Mouse (Mus musculus) thymus, postnatal 4 days (tissue): ENCODE results near the gene Khdc4.
"Not testable (repeated sequence)": the region's sequence is repeated elsewhere in the genome, so short reads cannot be mapped to it uniquely, and the experiment has no call there.

Source experiments
- DNase-seq: peaks from one replicate; pipeline ENCODE4 v3.0.0; 2021

Gene Khdc4

DNA sequence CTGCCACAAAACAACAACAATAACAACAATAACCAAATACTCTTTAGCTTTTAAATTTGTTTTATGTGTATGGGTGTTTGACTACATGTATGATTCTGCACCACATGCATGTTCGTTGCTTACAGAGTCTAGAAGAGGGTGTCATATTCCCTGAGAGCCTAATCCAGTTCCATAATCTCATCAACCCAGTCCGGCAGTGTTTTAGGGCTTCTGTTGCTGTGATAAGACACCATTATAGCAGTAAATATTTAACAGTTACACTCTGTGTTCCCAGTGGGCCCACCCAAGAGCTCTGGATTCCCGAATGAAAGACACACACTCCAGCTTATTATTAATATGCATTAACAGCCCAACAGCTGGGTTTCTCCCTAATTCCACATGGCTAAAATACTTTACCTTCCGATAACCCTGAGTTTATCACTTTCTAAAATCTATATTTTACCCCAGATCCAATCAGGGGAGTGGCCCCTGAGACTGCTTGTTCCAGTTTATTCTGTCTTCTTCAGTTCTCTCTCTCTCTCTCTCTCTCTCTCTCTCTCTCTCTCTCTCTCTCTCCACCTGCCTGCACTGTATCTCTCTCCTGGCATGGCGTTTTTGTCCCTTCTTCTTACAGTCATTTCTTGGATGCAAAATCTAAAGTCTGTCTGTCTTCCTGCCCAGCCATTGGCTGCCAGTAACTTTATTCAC, 27.0 kb upstream of the Khdc4 start:
- DNase-seq = no peak

- DNase-seq = no peak
These were observed 25.8 kb upstream of the Khdc4 start for GRCm38 (mm10) chr3:88659798-88660197.

DNA sequence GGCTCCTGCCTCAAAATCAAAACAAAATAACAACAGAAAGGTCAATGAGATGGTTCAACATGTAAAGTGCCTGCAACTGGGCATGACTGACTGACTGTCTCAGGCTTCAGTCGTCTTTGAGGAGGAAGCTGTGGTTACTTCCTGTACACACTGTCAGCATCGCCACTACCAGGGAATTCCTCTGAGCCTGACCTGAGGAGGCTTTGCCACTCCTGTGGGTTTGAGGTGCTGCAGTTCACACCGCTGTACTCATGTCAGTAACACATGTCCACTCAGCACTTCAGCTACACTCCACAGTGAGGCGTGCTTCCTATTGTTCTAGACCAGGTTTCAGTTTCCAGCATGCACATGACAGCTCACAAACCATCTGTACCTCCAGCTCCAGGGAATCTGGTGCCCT, 21.5 kb upstream of the Khdc4 start:
- no peak for DNase-seq

- peak; percentile 53 for DNase-seq
These were observed 8.2 kb upstream of the Khdc4 start for GRCm38 (mm10) chr3:88677399-88677798.

DNA sequence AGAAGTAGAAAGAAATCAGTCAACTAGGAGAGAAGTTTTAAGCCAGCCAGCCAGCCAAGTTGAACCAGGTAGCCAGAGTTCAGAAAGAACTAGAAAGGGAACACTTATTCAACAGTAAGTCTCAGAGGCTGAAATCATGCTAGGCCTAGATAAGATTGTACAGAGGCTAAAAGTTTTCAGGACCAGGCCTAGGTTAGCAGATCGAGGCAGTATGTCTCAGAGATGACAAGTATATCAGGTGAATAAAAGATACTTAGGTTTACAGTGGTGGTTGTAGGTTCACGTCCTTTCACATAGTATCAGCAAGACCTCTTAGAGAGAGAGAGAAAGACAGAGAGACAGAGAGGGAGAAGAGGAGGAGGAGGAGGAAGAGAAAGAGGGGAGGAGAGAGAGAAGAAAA, 1.8 kb upstream of the Khdc4 start:
- no peak for DNase-seq

GRCm38 (mm10) chr3:88684236-88684979, 1.2 kb upstream of the Khdc4 start:
- DNase-seq = no peak

GRCm38 (mm10) chr3:88685958-88686451, 402 bp downstream of the Khdc4 start:
- DNase-seq = peak; percentile 64

GRCm38 (mm10) chr3:88686734-88687611, 1.4 kb downstream of the Khdc4 start:
- DNase-seq = no peak

DNA sequence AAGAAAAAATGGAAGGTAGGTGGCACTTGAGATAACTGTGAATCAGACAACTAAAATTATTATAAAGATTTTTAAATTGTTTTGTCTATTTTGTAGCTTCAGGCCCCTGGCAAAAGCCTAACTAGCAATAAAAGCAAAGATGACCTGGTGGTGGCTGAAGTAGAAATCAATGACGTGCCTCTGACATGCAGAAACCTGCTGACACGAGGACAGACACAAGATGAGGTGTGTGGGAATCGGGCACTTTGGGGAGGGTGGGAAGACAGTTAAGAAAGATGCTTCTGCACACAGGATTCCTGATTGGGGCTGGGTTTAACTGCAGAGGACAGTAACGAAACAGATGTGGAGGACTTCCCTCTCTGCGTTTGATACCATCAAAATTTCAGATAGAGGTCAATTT, 3.5 kb downstream of the Khdc4 start:
- no peak for DNase-seq

GRCm38 (mm10) chr3:88695545-88695944, 9.9 kb downstream of the Khdc4 start:
- no peak for DNase-seq

GRCm38 (mm10) chr3:88698051-88698450, 12.4 kb downstream of the Khdc4 start:
- DNase-seq = no peak

GRCm38 (mm10) chr3:88698834-88699233, 13.2 kb downstream of the Khdc4 start:
- no peak for DNase-seq

- DNase-seq = no peak
These were observed 14.6 kb downstream of the Khdc4 start for GRCm38 (mm10) chr3:88700247-88700646.

DNA sequence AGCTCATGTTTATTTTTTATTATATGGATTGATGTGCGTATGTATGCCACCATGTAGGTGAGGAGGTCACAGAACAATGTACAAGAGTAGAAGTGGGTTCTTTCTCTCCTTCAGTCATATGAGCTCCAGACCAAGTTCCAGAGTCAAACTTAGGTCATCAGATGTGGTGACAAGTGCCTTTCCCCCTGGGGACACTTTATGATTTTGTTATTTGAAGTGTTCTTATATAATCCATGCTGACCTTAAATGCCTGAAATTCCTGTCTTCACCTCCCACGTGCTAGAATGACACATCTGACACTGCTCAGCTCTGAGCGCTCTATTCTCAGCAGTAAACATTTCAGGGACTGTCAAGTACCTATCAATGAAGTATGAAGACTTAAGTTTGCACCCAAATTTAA, 15.6 kb downstream of the Khdc4 start:
- no peak for DNase-seq

GRCm38 (mm10) chr3:88713709-88714108, 28.1 kb downstream of the Khdc4 start:
- no peak for DNase-seq

DNA sequence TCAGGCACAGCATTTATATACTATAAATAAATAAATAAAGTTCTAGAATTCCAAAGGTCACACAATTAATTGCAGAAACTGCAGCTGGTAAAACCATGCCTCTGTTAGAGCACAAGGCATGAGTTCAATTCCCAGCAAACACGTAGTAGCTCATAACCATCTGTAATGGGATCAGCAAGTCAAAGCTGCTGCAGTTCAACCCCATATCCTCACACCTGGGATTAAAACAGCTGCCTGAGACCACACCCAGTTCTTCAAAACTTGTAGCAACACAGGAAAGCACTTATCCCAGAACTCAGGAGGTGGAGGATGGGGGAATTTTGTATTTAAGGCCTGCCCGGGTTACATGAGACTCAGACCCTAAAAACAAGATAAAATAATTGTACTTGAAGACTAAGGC, 29.1 kb downstream of the Khdc4 start:
- no peak for DNase-seq

- not testable (repeated sequence) for DNase-seq
These were observed 30.1 kb downstream of the Khdc4 start for GRCm38 (mm10) chr3:88715716-88716115.

DNA sequence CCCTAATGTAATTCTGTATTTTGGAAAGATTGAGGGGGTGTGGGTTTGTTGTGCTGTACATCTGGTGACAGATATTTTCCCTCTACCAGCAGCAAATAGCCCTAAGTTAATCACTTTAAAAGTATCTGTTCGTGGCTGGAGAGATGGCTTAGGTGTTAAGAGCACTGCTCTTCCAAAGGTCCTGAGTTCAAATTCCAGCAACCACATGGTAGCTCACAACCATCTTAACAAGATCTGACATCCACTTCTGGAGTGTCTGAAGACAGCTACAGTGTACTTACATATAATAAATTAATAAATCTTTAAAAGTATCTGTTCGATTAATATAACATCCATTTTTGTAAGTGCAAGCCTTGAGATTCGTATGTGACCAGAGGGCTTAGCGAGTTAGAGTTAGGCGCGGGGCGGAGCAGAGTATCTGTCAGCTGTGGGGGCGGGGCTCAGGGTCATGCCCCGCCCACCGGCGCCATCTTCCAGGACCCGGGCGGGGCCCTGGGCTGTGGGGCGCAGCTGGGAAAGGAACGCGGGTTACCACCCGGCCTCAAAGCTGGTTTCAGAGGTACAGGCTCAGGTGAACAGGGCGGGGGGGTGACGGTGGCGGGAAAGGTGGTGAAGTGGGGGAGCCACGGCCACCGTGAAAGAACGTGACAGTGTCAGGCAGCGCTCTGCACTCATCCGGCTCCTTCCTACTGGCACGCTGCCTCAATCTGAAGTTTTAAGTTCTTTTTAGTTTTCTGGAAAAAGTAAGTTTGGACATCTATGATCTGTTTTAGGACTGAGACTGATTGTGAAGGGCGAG, 31.0 kb downstream of the Khdc4 start, which contains the start of gene Rit1:
Gene Rit1, plus strand, starts transcription at position 440 of the 799 bp plus-strand sequence.
- DNase-seq = peak; percentile 94

DNA sequence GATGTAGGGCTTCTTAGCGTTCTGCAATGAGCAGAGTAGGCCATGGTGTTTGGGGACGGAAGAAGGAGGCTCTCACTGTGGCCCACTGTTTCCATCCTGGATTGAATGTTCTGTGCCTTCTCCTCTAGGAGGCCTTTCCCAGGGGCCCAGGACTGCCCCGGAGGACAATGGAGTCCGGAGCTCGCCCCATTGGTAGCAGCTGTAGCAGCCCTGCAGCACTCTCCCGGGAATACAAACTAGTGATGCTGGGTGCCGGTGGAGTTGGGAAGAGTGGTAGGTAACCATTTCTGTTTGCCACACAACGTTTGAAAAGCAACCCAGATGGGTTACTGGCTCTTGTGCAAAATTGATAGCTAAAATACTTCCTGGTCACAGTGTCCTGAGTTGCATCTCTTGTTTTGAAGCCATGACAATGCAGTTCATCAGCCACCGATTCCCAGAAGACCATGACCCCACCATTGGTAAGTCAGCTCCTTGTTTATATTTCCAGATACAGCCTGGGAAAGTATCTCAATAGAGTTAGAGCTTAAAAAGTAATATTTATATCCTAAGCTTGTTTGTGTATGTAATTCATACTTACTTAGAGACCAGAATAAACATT, 31.7 kb downstream of the Khdc4 start:
- DNase-seq = no peak

- no peak for DNase-seq
These were observed 32.2 kb downstream of the Khdc4 start for GRCm38 (mm10) chr3:88717831-88718230.

- DNase-seq = no peak
These were observed 33.5 kb downstream of the Khdc4 start for GRCm38 (mm10) chr3:88719098-88719497.

- DNase-seq = no peak
These were observed 51.0 kb downstream of the Khdc4 start for GRCm38 (mm10) chr3:88736556-88736955.
